Mouse (Mus musculus) right cerebral cortex, postnatal 4 days (tissue): ENCODE results near the gene Ecsit.
A peak's percentile ranks its signal among the peaks of the same experiment; 100 is the strongest.

Experiments
- DNase-seq: peaks from one replicate; pipeline ENCODE4 v3.0.0-alpha.2; 2022

The Ecsit gene

GRCm38 (mm10) chr9:22050351-22050889, 34.8 kb downstream of the Ecsit start:
- peak; percentile 64 for DNase-seq

GRCm38 (mm10) chr9:22049721-22050270, 35.4 kb downstream of the Ecsit start:
- DNase-seq = no peak

- DNase-seq = no peak
These were observed 35.9 kb downstream of the Ecsit start for GRCm38 (mm10) chr9:22049315-22049714.

- DNase-seq = no peak
These were observed 37.9 kb downstream of the Ecsit start for GRCm38 (mm10) chr9:22047329-22047728.

- DNase-seq = no peak
These were observed 43.4 kb downstream of the Ecsit start for GRCm38 (mm10) chr9:22041832-22042231.

DNA sequence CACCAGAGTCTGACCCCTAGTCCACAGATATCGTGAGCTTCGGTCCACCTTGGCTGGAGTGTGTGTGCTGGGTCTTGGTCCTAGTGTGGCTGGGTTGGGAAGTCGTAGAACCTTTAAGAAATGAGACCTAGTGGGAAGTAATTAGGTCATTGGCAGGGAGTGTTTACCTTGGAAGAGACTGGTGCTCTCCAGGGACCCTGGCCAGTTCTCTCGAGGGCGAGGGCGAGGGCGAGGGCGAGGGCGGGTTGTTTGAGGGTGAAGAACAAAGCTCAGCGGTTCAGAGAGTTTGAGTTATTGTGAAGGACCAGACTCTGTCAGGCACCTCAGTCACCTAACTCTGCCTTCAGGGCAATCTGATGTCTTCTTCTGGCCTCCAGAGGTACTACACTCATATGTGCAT, 47.4 kb downstream of the Ecsit start:
- DNase-seq = no peak

- DNase-seq = no peak
These were observed 49.8 kb downstream of the Ecsit start for GRCm38 (mm10) chr9:22035300-22036044.

DNA sequence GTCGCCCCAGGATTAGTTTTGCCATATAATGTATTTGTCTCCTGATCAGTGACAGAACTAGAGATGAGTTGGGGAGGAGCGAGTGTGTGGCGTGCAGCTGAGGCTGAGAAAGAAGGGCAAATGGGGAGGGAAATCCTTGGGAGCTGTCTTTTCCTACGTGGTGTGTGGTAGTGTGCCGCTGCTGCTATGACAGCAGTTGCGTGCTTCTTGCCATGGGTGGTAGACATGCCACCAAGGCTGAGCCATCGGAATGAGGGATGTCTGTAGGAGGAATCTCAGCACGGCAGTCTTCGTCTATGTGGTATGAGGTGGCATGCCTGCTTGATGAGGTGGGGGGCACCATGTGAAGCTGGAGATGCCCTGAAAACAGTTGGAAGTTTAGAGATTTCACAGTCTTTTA, 54.9 kb downstream of the Ecsit start:
- no peak for DNase-seq

DNA sequence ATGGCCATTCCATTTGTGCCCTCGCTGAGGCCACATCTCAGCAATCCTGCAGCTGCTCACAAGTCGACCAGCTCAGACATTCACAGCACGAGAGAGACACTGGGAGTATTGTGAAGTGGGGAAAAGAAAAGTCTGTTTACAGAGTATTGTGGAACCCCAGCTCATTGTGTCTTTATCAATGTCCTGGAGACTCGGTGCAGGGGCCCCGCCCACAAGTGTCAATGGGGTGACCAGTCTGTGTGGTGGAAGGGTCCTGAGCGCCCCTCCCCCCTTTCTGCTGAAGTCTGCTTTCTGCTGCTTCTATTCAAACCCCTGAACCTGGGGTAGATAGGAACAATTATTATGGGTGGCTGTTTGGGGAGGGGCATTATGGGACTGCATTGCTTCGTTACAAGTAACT, 56.8 kb downstream of the Ecsit start:
- no peak for DNase-seq

- DNase-seq = no peak
These were observed 60.6 kb downstream of the Ecsit start for GRCm38 (mm10) chr9:22024592-22024991.
